Mouse (Mus musculus) heart, postnatal 10 days (tissue): Measurements from ENCODE around the gene Ero1l. TPM values are rescaled to one million over a fixed set of nuclear protein-coding genes. Genes with fewer than 3 reads are reported as not detected.

Experiments used
- DNase-seq, 2 experiments: peaks; one replicate each; pipeline ENCODE4 v3.0.0; 2021
- intact Hi-C: fragments of 180-260 bp; cut with DNase I; formaldehyde crosslinking; loops from one replicate; pipeline ENCODE4 v1.15.1; 2025
- total RNA-seq, 2 experiments: library from RNA; stranded (reverse); gene quantifications; 2 replicates each; pipeline ENCODE4 v1.2.3; 2021

Gene Ero1l
- 10 to 100 TPM; 24.9 to 26.8 TPM for total RNA-seq

- intact Hi-C loops = no loop called here
- DNase-seq = peak; percentile 87 to 89
These were observed at the start of gene Ero1l for GRCm38 (mm10) chr14:45318426-45319236. Gene Ero1l (minus strand): TSS chr14:45318771.

GRCm38 (mm10) chr14:45365196-45365587, 46.6 kb upstream of the Ero1l start:
- intact Hi-C loops = loop anchor here (2.0 kb wide), 1 partner anchor 18 kb away; no protein-coding TSS in a partner anchor
- DNase-seq = no peak

GRCm38 (mm10) chr14:45364211-45365195, 45.9 kb upstream of the Ero1l start:
- intact Hi-C loops = loop anchor here (2.0 kb wide), 1 partner anchor 18 kb away; no protein-coding TSS in a partner anchor
- DNase-seq = peak; percentile 71 to 72

- peak; percentile 96 to 97 for DNase-seq
- intact Hi-C loops = loop anchor here (2.0 to 5.0 kb wide), 2 partner anchors 20 to 176 kb away; no protein-coding TSS in a partner anchor
These were observed 32.6 kb upstream of the Ero1l start, which contains the start of gene Styx for GRCm38 (mm10) chr14:45350931-45351859. Gene Styx (plus strand): TSS chr14:45351093.

GRCm38 (mm10) chr14:45329589-45330181, 11.1 kb upstream of the Ero1l start, which contains the start of gene Psmc6:
Gene Psmc6 (plus strand): TSS chr14:45329788.
- intact Hi-C loops = loop anchor here (2.0 kb wide), 1 partner anchor 21 kb away; the partner anchor contains the start of gene Styx
- peak; percentile 93 for DNase-seq

- intact Hi-C loops = no loop called here
- DNase-seq = no peak
These were observed 10.5 kb upstream of the Ero1l start for GRCm38 (mm10) chr14:45329018-45329588.

- intact Hi-C loops = no loop called here
- no peak for DNase-seq
These were observed 9.6 kb upstream of the Ero1l start for GRCm38 (mm10) chr14:45328072-45328713.

- DNase-seq = peak in 1 of 2 experiments; percentile 11
- intact Hi-C loops = no loop called here
These were observed 6.9 kb upstream of the Ero1l start for GRCm38 (mm10) chr14:45325471-45325870.

GRCm38 (mm10) chr14:45323320-45323719, 4.7 kb upstream of the Ero1l start:
- DNase-seq = no peak
- intact Hi-C loops = loop anchor here (5.0 kb wide), 1 partner anchor 449 kb away; no protein-coding TSS in a partner anchor

GRCm38 (mm10) chr14:45322450-45322849, 3.9 kb upstream of the Ero1l start:
- no peak for DNase-seq
- intact Hi-C loops = loop anchor here (5.0 kb wide), 1 partner anchor 450 kb away; no protein-coding TSS in a partner anchor

GRCm38 (mm10) chr14:45321622-45322021, 3.1 kb upstream of the Ero1l start:
- intact Hi-C loops = loop anchor here (5.0 kb wide), 1 partner anchor 451 kb away; no protein-coding TSS in a partner anchor
- no peak for DNase-seq

GRCm38 (mm10) chr14:45321067-45321466, 2.5 kb upstream of the Ero1l start:
- DNase-seq = no peak
- intact Hi-C loops = loop anchor here (5.0 kb wide), 1 partner anchor 451 kb away; no protein-coding TSS in a partner anchor

- intact Hi-C loops = loop anchor here (5.0 kb wide), 1 partner anchor 452 kb away; no protein-coding TSS in a partner anchor
These were observed 1.5 kb upstream of the Ero1l start for GRCm38 (mm10) chr14:45320111-45320510.

GRCm38 (mm10) chr14:45319237-45319610, 653 bp upstream of the Ero1l start:
- intact Hi-C loops = no loop called here
- DNase-seq = no peak

More at GRCm38 (mm10) chr14:45320111-45320510, 1.5 kb upstream of the Ero1l start:
- no peak for DNase-seq

GRCm38 (mm10) chr14:45317921-45318411, 605 bp downstream of the Ero1l start:
- intact Hi-C loops = no loop called here
- peak in 1 of 2 experiments; percentile 45 for DNase-seq

GRCm38 (mm10) chr14:45316927-45317326, 1.6 kb downstream of the Ero1l start:
- intact Hi-C loops = no loop called here
- no peak for DNase-seq

- DNase-seq = no peak
- intact Hi-C loops = no loop called here
These were observed 8.5 kb downstream of the Ero1l start for GRCm38 (mm10) chr14:45310101-45310500.

- intact Hi-C loops = no loop called here
- DNase-seq = peak; percentile 23 to 28
These were observed 8.9 kb downstream of the Ero1l start for GRCm38 (mm10) chr14:45309646-45310045.
